Mouse (Mus musculus) adrenal gland, postnatal 10 days (tissue): ENCODE results near the gene Pax9. TPM values are rescaled to one million over a fixed set of nuclear protein-coding genes. Genes with fewer than 3 reads are reported as not detected.
A peak's percentile ranks its signal among the peaks of the same experiment; 100 is the strongest.

Experiments
- DNase-seq: peaks from one replicate; pipeline ENCODE4 v3.0.0; 2021; ENCODE audit warnings: mixed read lengths
- long read RNA-seq, 2 experiments: library from polyadenylated mRNA; stranded (forward); transcript quantifications; one replicate each; pipeline ENCODE4 v2.0.0; 2021
- total RNA-seq, 2 experiments: library from RNA; stranded (reverse); gene quantifications; 2 replicates each; pipeline ENCODE4 v1.2.3; 2021

Gene Pax9
- not detected for total RNA-seq
- long read RNA-seq, experiment 1 = 0 reads
- long read RNA-seq, experiment 2 = 0 reads

DNA sequence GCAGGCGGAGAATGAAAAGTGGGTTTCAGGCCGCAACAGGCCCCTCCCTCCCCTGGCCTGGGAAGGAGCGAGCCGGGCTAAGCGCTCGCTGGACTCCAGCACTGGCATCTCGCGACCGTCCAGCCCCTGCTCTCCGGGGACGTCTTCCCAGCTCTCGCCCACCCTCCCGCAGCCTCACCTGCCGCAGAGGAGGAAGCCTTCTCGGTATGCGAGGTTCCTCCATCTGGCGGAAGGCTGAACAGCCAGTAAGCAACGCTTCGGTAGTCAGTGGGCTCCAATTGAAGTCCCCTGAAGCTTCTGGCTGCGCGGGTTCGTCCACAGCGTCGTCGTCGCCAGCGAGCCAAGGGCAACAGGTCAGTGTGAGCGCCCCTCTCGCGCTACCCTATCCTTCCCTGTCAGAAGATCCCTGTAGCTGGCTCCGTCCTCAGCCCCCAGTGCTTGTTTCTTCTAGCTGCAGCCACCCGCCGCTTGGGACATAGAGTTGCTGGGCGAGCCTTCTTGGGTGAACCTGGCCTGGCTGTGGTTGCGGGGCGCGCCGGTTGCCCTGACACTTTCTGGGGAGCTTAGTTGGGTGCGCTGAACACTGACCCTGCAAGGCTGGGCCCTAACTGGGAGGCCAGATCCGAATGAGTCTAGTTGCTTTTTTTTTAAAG is at the start of gene Pax9:
TSS of gene Pax9 (plus strand) at position 341 of the 653 bp plus-strand sequence.
- no peak for DNase-seq

DNA sequence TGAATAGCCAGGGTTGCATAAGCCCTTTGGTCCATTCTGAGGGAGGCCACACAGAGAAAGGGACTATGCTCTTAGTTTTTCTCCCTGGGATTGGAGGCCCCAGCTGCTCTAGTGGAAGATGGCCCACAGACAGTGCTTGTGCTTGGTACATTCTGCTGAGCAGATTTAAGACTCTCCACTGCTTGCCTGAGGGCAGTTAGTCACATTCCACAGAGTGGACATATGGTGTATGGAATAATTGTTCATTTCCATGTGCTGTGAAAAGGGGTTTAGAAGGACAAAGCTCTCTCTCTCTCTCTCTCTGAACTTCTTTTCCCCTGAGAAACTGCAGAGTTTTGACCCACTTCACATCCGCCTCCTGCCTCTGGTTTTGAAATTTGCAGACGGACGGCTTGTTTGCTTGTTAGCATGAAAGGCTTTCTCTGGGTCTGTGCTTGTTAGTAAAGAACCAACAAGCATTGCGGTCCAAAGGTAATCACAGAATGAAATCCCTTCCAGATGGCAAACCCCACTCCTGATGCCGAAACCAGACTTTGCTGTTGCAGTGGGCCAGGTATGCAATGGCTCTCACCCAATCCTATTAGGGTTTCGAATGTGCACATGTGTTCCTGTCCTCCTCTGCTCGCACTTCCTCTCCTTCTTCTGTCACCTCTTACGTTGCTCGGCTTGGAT is 22.0 kb upstream of the Pax9 start:
- DNase-seq = no peak

DNA sequence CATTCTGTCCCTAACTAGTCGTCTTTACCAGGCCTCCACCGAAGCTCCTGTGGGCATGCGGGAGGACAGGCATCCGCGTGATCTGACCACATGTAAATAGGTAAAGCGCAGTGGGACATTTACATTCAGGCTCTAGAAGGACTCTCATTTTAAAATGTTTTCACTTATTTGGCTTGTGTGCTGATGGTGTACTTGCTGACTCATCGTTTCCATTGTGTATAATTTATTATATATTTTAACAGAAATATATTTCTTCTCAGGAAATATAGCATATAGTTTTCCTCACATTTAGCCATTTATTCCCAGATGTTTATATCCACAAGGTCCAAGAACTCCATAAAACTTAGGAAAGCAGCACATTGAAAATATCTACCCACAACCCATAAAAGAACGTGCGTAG is 20.8 kb upstream of the Pax9 start:
- no peak for DNase-seq

DNA sequence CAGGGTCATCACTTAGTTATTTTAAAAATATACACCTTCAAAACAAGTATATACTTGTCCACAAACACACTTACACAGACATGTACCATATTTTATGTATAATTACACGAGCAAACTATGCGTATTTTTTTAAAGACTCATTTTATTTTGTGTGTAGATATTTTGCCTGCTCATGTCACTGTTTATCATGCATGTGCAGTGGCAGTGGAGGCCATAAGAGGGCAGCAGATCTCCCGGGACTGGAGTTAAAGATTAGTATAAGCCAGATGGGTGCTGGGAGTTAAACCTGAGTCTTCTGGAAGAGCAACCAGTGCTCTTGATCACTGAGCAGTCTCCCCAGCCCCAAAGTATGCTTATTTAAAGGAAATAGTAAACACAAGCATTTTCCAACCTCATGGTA is 16.8 kb upstream of the Pax9 start:
- peak; percentile 35 for DNase-seq

DNA sequence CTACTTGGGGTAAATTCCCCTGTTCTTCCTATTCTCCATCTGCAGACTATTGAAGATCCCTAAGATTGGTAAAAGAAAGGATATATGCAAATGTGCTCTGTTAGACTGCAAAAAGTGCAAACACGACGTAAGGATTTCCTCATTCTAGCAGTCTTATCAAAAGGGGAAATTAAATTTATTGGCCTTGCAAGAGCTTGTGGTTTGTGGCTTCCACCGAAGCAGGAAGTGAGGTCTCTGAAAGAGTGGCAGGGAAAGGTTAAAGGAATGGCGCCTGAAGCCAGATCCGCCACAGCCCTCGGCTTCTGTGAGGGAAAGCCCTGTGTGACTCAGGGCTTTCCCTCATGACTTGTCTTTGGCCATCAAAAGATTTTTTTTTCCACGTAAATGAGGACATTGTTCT is 13.9 kb upstream of the Pax9 start:
- DNase-seq = no peak

DNA sequence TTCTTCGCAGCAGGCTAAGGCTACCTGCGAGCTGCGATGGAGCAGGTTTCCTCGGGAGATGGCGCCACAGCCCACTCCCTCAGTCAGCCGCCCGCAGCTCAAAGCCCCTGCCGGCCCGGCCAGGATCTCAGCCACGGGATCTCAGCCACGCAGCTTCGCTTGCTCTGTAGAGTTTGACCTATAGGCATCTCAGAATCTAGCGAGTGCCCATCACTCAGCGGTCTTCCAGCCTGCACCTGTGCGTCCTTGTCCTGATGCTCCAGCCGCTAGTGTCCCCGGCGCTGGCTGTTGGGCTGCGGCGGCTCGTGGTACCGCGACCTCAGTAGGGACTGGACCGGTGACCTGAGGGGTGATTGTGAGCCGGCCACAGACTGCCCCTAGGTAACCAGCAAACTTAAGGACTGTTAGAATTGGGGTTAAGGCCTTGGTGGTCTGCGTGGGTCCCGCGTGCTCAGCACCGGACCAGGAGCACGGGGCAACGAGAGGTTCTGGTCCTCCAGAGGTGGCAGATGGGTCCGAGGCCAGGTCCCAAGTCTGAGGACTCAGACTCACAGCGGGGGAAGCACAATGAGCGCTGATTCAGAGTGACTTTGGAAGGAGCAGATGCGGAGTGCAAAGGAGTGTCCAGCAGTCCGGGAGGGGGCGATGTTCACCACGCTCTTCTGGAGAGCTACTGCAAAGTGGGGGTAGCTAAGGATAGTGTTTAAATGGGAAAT is 10.3 kb upstream of the Pax9 start:
- DNase-seq = peak; percentile 51

DNA sequence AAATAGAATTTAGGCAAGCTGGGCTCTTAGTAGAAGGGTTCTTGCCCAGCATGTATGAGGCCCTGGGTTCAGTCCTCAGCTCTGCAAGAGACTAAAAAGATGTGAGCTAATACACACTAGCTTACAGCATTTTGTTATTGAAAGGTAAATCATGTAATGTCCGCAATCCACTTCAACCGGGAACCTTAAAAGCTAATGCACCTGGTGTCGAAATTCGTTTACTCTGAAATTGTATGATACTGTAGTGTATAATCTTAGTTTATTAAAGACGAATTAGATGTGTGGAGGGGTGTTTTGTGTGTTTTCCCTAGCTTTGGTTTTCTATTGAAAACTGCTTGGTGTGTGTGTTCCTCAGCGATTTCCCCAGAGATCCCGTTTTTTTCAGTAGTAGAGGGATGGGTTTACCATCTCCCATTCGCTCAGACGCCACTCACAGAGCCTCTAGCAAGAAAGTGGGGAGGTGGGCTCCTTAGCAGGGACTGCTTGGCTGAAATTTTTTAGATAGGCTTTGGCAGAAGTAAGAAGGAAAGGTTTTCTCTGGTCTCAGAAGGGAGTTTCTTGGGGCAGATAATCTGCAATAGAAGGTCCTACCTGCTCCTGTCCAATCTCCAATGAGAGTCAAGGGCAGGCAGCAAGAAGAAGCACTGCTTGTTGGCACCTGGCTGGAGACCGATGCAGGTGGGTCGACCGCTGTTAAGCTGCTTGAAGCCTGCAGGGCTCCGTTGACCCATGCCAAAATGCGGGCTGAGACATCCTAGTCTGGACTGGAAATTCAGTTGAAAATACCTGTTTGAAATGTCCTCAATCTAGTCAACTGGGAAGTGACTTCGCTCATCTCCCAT is 3.7 kb upstream of the Pax9 start:
- DNase-seq = no peak

DNA sequence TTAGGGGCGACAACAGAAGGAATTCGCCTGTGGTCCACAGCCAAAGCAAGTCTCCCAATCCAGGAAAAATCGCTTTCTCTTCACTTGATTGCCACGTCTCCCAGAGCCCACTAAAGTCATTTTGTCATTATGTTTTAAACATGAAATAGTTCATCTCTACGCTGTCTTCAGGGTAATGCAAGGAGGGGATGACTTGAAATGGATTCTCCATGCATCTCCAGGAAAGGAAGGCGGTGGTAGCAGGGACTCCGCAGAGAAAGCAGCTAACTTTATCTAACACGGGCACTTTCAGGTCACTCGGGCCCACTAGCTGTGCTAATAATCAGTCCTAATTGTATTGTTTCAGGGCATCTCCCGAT is 3.1 kb upstream of the Pax9 start:
- no peak for DNase-seq

DNA sequence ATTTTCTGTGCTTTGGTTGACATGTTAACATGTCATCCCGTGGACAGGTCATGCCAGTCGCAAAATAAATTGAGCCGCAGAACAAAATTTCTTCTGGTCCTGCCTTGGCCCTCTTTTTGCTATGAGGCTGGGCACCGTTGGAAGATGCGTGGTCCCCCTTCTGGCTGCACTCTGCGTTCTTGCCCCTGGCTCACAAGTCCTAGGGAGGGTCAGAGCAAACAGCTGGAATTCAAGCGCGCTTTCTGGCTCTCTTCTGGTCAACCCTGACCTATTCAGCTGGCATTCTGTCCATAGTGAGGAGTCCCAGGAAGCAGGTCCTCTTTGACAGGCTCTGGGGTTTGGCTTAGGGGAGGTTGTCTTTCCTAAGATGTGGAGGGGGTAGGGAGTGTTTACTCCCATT is 2.6 kb upstream of the Pax9 start:
- no peak for DNase-seq

DNA sequence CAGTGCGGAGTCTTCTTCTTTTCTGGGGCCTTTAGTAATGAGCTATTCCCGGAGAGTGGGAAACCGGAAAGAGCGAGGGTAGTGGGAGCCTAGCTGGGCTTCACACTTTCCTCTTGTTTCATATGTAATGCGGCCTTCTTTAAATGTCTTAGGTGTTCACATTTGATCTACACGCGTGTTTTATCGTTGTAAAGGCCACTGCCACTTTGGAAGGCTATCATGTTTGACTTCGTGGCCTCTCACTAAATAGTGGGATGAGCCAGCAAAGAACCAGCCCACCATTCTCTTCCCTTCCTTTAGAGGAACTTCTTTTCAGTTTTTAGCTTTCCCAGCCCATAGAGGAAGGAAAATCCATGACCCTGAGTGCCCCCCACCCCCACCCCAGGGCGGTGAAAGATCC is 2.2 kb upstream of the Pax9 start:
- no peak for DNase-seq

DNA sequence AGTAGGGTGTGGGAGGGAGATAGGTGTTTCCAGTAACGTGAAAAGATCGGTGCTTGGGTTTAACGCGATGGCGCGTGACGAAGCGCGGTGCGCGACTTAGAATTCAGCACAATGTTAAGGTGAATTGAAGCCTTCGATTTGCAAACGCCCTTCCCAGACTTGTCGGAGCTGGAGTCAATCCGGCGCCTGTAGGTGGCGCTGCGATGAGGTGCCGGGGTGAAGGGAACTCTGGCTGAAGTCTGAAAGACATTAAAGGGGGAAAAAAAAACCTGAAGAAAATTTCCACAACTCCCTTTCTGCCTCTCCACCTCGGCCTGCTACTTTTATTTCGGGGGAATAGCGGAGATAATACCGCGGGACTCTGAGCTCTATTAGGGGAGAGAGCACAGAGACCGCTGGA is 1.8 kb upstream of the Pax9 start:
- DNase-seq = peak; percentile 46

DNA sequence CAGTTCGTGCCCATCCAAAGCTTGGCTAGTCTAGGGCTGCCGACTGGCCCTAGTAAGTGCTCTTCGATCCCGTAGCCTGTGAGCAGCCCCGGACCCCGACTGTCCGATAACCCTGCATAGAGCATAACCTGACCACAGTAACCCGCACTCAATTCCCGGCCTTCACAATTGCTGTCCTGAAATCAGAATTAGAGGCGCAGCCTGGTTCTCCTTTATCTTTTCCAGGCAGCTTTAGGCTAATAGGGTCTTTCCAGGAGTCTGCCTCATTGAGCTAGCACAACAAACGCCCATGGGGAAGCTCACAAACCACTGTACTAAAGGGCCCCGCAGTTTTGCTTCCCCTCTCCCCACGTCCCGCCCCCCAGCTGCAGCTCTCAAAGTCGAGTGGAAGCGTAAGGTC is 1.2 kb upstream of the Pax9 start:
- no peak for DNase-seq

DNA sequence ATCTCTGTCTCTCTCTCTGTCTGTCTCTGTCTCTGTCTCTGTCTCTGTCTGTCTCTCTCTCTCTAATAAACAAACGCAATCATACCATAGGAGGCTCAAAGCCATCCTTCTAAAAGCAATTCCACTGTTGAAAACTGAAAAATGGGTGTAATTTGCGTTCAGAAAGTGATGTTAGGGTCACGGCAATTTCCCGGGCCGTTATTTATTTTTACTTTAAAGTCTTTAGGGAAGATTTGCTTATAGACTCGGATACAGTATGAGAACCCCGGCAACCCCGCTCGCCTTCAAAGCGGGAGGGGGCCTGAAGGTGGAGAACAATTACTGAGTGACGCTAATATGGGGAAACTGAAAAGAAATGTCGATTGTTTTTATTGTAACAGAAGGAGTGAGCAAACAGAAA is 566 bp upstream of the Pax9 start:
- DNase-seq = no peak

DNA sequence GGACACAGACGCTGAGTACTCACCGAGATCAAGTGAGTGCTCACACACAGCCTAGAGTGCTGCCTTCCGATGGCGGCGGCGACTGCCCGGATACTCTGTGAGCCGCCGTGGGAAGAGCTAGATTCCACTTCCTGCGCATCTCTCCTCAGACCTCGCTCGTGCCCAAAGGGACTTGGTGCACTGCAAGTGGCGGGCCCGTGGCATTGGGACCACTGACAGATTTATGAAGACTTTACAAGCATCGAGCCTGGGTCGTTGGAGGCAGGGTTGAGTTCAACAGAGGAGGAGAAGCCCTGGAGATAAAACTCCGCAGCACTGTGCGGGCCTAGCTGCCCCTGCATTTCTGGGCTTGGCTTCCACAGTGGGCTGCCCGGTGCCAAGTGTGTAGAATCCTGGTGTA is 969 bp downstream of the Pax9 start:
- DNase-seq = no peak

DNA sequence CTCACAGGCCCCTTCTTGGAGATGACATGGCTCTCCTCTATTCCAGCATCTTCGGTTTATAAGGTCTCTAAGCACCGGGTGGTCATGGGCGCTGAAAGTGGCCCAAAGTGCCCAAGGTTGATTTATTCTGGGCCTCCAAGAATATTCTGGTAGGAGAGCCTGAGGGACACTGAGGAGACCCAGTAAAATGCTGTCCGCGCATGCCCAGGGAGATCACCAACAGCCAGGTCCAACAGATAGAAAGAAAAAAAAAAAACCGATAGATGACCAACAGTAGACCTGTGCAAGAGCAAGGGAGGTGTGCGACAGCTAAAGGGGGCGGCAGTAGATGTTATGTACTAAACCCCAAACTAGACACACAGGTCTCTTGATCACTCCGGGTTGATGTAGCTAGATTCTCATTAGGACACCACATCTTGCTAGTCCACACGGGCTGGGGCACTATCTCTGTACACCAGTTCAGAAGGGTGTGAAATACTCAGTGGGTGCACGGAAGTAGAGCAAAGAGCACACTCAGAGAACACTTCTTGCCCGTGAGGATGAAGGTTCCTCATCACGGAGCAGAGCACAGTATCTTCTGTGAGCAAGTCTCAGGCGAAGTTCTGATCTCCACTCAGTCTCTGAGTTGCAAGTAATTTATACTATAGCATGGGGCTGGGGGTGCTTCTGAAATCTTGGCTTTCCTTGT is 2.0 kb downstream of the Pax9 start:
- DNase-seq = no peak

DNA sequence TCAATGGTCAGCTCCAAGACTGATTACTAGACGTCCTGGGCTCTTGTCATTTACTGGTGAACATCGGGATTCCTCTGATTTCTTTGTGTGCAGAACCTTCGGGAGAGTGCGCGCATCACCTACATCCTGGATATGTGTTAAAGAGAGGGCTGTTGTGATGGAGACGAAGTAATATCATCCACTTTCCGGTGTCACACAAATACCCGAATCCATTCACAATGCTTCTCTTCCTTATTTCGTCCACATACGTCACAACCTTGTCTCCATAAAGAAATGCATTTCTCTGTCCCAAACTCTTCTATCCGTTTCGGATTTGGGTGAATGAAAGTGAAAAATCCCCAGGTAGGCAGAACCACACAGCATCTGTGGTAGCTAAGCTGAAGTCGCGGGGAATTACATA is 2.8 kb downstream of the Pax9 start:
- DNase-seq = no peak

DNA sequence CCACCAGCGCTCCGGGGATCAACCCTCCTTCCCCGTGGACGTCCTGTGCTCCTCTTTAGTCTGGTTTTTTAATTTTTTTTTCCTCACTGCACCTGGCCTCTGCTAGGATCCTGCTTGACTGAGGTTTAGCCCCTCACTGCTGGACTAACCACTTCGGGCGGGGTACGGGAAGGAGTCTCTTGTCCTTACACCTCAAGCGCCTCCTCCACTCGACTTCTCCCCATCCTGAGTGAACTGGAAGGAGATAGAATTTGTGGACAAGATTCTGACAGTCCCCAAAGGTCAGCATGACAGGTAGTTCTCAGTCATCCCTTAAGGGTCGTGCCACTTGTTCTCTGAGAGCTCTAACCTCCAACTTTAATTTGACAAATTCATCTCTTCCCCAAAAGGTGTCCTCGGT is 3.4 kb downstream of the Pax9 start:
- no peak for DNase-seq

DNA sequence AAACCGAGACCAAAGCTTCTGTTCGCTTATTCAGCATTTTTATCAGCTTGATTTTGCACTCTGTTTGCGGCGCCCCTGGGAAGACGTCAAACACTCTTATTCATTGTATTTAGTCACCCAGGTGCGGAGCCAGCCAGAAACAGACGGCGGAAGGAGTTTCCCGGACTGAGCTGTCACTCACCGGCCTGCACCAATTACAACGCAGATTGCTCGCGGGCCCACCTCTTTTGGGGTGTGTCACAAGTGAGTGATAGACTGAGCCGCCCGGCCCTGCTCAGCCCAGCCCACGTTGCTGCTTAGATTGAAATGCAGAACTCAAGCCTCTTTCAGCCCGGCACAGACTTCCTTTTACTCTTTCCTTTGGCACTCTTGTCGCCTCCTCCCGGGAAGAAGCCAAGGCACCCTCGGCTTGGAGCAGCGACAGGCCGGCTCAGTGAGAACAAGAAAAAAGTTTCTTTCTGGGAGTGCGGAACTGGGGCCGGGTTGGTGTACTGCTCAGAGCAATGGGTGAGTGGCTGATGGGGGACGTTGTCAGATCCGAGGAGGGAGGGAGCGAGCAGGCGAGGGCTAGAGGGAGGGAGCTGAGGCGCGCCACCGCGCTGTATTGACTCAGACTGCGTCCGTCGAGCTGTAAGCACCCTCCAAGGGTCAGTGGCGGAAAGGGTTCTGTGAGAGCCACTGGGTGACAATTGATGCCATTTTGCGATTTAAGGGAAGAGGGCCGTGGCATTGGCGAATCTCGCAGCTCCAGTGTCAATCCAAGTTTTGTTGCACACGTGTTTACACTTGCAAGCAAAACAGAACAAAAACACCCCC is 4.0 kb downstream of the Pax9 start:
- DNase-seq = peak; percentile 83

DNA sequence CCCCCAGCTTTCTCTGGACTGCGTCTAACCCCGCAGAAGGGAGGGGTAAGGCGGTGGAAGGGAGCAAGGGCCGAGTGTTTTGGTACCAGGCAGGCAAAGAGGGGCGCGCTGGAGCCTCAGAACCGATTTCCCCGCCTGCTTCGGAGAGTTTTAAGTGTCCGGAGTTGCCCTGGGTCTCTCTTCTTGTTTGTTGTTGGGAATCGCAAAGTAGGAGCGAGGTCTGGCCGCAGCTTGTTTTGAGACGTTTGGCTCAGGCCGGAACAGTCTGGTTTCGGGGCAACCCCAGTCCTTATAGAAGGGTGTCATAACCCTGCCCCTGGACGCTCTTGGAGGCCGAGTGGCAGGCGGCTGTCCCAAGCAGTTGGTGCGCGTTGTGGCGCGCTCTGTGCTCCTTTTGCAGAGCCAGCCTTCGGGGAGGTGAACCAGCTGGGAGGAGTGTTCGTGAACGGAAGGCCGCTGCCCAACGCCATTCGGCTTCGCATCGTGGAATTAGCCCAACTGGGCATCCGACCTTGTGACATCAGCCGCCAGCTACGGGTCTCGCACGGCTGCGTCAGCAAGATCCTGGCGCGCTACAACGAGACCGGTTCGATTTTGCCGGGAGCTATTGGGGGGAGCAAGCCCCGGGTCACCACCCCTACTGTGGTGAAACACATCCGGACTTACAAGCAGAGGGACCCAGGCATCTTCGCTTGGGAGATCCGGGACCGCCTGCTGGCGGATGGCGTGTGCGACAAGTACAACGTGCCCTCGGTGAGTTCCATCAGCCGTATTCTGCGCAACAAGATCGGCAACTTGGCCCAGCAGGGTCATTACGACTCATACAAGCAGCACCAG is 4.8 kb downstream of the Pax9 start:
- no peak for DNase-seq

DNA sequence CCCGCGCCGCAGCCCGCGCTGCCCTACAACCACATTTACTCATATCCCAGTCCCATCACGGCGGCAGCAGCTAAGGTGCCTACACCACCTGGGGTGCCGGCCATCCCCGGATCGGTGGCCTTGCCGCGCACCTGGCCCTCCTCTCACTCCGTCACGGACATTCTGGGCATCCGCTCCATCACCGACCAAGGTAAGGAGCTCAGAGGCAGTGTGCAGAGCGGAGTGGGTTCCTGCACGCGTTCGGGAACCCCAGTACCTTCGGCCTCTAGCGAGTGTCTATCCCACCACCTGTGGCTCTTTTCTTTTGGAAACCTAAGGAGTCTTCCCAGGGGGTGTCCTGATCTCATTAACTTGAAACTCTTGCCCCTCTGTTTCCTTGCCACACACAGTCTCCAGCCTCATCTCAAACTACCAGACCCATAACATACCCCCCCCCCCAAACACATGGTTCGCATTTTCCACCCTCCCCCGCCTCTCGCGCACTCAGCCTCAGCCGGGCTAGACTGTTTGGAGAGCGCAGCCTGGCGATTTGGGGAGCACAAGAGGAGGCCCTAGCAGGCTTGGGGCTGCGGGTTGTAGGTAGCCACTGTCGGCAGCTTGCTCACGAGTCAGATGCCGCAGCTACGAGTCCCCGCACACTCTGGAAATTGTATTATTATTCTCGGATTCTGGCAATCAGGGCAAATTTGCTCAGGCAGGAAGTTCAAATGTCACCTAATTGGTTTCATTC is 5.6 kb downstream of the Pax9 start:
- no peak for DNase-seq
